Mouse (Mus musculus) myocyte (in vitro differentiated cells): ENCODE measurements around the gene Rab25.

Source experiments
- CEBPB ChIP-seq: IDR thresholded peaks from 2 replicates; pipeline ENCODE4 v1.6.1; 2011; ENCODE audit warnings: mild to moderate bottlenecking, moderate library complexity; ENCODE audit not compliant: poor library complexity, insufficient read depth, severe bottlenecking
- E2F4 ChIP-seq: IDR thresholded peaks from one replicate; pipeline ENCODE4 v1.6.1; 2011; ENCODE audit warnings: mild to moderate bottlenecking, control low read depth, moderate library complexity; ENCODE audit not compliant: insufficient read depth
- MAX ChIP-seq: IDR thresholded peaks from one replicate; pipeline ENCODE4 v1.6.1; 2011; ENCODE audit warnings: low read depth, mild to moderate bottlenecking, control low read depth
- MYOD1 ChIP-seq, 3 experiments: IDR thresholded peaks; one replicate each; pipeline ENCODE4 v1.6.1; 2011; ENCODE audit warnings: control low read depth in 2 of 3, low read depth in 2 of 3, mild to moderate bottlenecking in 2 of 3, moderate library complexity in 1 of 3; ENCODE audit not compliant: insufficient read length in 2 of 3, control insufficient read depth in 1 of 3
- MYOG ChIP-seq, 3 experiments: IDR thresholded peaks; one replicate each; pipeline ENCODE4 v1.6.1; 2011; ENCODE audit warnings: control low read depth in 2 of 3, low read depth in 2 of 3, mild to moderate bottlenecking in 2 of 3; ENCODE audit not compliant: insufficient read length in 2 of 3, control insufficient read depth in 1 of 3, insufficient read depth in 1 of 3
- POLR2A ChIP-seq: IDR thresholded peaks from one replicate; pipeline ENCODE4 v1.6.1; 2011; ENCODE audit warnings: low read depth, mild to moderate bottlenecking, control low read depth, moderate library complexity; ENCODE audit not compliant: insufficient read length
- TCF12 ChIP-seq: IDR thresholded peaks from one replicate; pipeline ENCODE4 v1.6.1; 2011; ENCODE audit warnings: mild to moderate bottlenecking, control low read depth; ENCODE audit not compliant: poor library complexity, insufficient read depth, severe bottlenecking

GRCm38 (mm10) chr3:88527565-88527964 lies 20.5 kb downstream of the Rab25 start:
- peak; percentile 14 for TF ChIP-seq TCF12
- no peak for TF ChIP-seq POLR2A
- peak in 2 of 3 experiments; percentile 57 to 76 for TF ChIP-seq MYOG (IDR thresholded peaks at IDR 0.05; ENCODE audit: control insufficient read depth in 1 of 3, insufficient read depth in 1 of 3, insufficient read length in 2 of 3, low read depth in 2 of 3)
- TF ChIP-seq MAX: no peak
- TF ChIP-seq CEBPB: no peak
- no peak for TF ChIP-seq E2F4
- TF ChIP-seq MYOD1 (IDR thresholded peaks at IDR 0.05; ENCODE audit: control insufficient read depth in 1 of 3, insufficient read length in 2 of 3, low read depth in 2 of 3): peak in 2 of 3 experiments; percentile 1 to 32
